Mouse (Mus musculus): ENCODE data around the gene Prrx2.

GRCm38 (mm10) chr2:30893946-30894345 is 59.2 kb downstream of the Prrx2 start:
- no peak for TF ChIP-seq CTCF (IDR thresholded peaks at IDR 0.05; ENCODE audit: insufficient read depth, low read length)
- no peak for TF ChIP-seq POLR2A (IDR thresholded peaks at IDR 0.05; ENCODE audit: borderline replicate concordance, extremely low read depth, low read depth, low read length)

Measured in lung, adult 2 months (tissue).